Mouse (Mus musculus): ENCODE measurements around the gene Adgrb2. TPM values are rescaled to one million over a fixed set of nuclear protein-coding genes. Genes with fewer than 3 reads are reported as not detected.

The Adgrb2 gene
- polyA plus RNA-seq, 1 experiment = 263 TPM

GRCm38 (mm10) chr4:130063191-130063590, 78.5 kb downstream of the Adgrb2 start:
- DNase-seq (ENCODE audit: extremely low spot score in 1 of 2, low spot score in 1 of 2) = no peak

- no peak for DNase-seq (ENCODE audit: extremely low spot score in 1 of 2, low spot score in 1 of 2)
Observed at GRCm38 (mm10) chr4:130066816-130067215, 82.1 kb downstream of the Adgrb2 start.

GRCm38 (mm10) chr4:130070523-130070922, 85.9 kb downstream of the Adgrb2 start:
- no peak for DNase-seq (ENCODE audit: extremely low spot score in 1 of 2, low spot score in 1 of 2)

GRCm38 (mm10) chr4:130071758-130072157, 87.1 kb downstream of the Adgrb2 start:
- DNase-seq (ENCODE audit: extremely low spot score in 1 of 2, low spot score in 1 of 2) = no peak

Other genes with a start within 250 kb of the Adgrb2 start
- 52.0 and 53.0 TPM in 2 replicates for gene Khdrbs1, start 242.6 kb upstream of the Adgrb2 start, polyA plus RNA-seq (2012; rRNA removed)
- 77.1 and 82.1 TPM in 2 replicates for gene Ptp4a2, start 173.7 kb upstream of the Adgrb2 start, polyA plus RNA-seq (2012; rRNA removed)
- gene Spocd1, start 55.6 kb upstream of the Adgrb2 start, polyA plus RNA-seq (2012; rRNA removed) = 0.40 TPM in 2 replicates
- 40.4 and 40.6 TPM in 2 replicates for gene Col16a1, start 63.0 kb downstream of the Adgrb2 start, polyA plus RNA-seq (2012; rRNA removed)
- gene Pef1, start 117.7 kb downstream of the Adgrb2 start, polyA plus RNA-seq (2012; rRNA removed) = 73.5 and 75.2 TPM in 2 replicates
- gene Hcrtr1, start 154.5 kb downstream of the Adgrb2 start, polyA plus RNA-seq (2012; rRNA removed) = 2.8 and 3.9 TPM in 2 replicates
- gene Tinagl1, start 190.3 kb downstream of the Adgrb2 start, polyA plus RNA-seq (2012; rRNA removed) = 12.1 and 14.4 TPM in 2 replicates
- gene Gm853, start 237.5 kb downstream of the Adgrb2 start, polyA plus RNA-seq (2012; rRNA removed) = not detected in 2 replicates